Mouse (Mus musculus) mammary gland, adult 2 months (tissue): ENCODE results near the gene Sgk2. TPM values are rescaled to one million over a fixed set of nuclear protein-coding genes. Genes with fewer than 3 reads are reported as not detected.

ENCODE experiments used
- polyA plus RNA-seq: library from polyadenylated mRNA; depleted of rRNA; stranded (reverse); fragments of >200 nt; gene quantifications from 2 replicates; pipeline ENCODE4 v1.2.3, GENCODE M21; 2012; ENCODE audit warnings: low replicate concordance; rRNA removed

The Sgk2 gene
- 0.26 and 0.30 TPM in 2 replicates for polyA plus RNA-seq

GRCm38 (mm10) chr2:162987218-162987617, at the start of gene Sgk2:
TSS of gene Sgk2 (plus strand) at chr2:162987330.

GRCm38 (mm10) chr2:162943148-162943846, 43.8 kb upstream of the Sgk2 start, which contains the start of gene L3mbtl1:
TSS of gene L3mbtl1 (plus strand) at chr2:162943472.

GRCm38 (mm10) chr2:163016916-163017743, 30.0 kb downstream of the Sgk2 start, which contains the start of gene Ift52:
TSS of gene Ift52 (plus strand) at chr2:163017354.

GRCm38 (mm10) chr2:163054335-163054840, 67.3 kb downstream of the Sgk2 start, which contains the start of gene Mybl2:
TSS of gene Mybl2 (plus strand) at chr2:163054687.

Other genes starting within 250 kb of the Sgk2 start
- gene Srsf6, start 55.8 kb upstream of the Sgk2 start, polyA plus RNA-seq = 65.2 and 113 TPM in 2 replicates
- not detected in 2 replicates for gene L3mbtl1, start 43.9 kb upstream of the Sgk2 start, polyA plus RNA-seq
- 17.4 and 29.2 TPM in 2 replicates for gene Ift52, start 30.0 kb downstream of the Sgk2 start, polyA plus RNA-seq
- gene Mybl2, start 67.4 kb downstream of the Sgk2 start, polyA plus RNA-seq = 2.4 and 2.9 TPM in 2 replicates
- gene Gtsf1l, start 100.5 kb downstream of the Sgk2 start, polyA plus RNA-seq = not detected in 2 replicates
- 50.5 and 179 TPM in 2 replicates for gene Tox2, start 215.8 kb downstream of the Sgk2 start, polyA plus RNA-seq